Mouse (Mus musculus): ENCODE results near the gene Gm45713. TPM values are rescaled to one million over a fixed set of nuclear protein-coding genes. Genes with fewer than 3 reads are reported as not detected.

Gm45713 gene
- polyA plus RNA-seq, 1 experiment from 2014 or later: not detected

DNA sequence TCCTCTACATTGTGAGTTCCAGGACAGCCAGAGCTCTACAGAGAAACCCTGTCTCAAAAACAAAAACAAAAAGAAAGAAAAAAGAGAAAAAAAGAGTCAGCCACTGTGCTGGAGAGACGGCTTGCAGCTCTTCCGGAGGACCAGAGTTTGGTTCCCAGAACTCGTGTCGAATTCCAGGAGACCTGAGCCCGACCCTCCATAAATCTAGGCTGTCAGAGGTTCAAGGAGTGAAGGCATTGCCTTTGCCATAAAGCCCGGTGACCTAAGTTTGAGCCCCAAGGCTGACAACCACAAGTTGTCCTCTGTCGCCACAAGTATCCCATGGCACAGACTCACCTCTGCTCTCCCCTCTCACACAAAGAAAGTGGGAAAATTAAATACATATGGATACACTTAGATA, 41.9 kb downstream of the Gm45713 start:
- 0 out of 2 replicates have a peak, but pooled peaks cover 4% of the 10 kb centered on the region for H3K36me3 ChIP-seq (ENCODE audit: insufficient read depth, low read length)
- 13% methylated on average over 7 of the region's 7 CpGs for WGBS
- H3K4me1 ChIP-seq (ENCODE audit: insufficient read depth, low read length): peaks cover 31% of the 10 kb centered on the region
- peak overlapping the region; percentile 3; the same call in 1 of the 2 replicates for H3K4me3 ChIP-seq (ENCODE audit: low read length)
- no peak overlapping the region for H3K9ac ChIP-seq (replicated peaks; ENCODE audit: low read length)
- no peaks in the 10 kb centered on the region for H3K9me3 ChIP-seq (ENCODE audit: low read length)
- H3K4me2 ChIP-seq (replicated peaks; ENCODE audit: low read depth, low read length): 0 out of 2 replicates have a peak overlapping the region, but pooled peaks have one; percentile 6
- ATAC-seq (ENCODE audit: low FRiP score, low TSS enrichment): no peak; the same call in 1 of the 2 replicates
- H3K27me3 ChIP-seq (ENCODE audit: insufficient read depth, low read length): no peaks in the 10 kb centered on the region
- H3K27ac ChIP-seq (ENCODE audit: low read length): peak overlapping the region; percentile 90

DNA sequence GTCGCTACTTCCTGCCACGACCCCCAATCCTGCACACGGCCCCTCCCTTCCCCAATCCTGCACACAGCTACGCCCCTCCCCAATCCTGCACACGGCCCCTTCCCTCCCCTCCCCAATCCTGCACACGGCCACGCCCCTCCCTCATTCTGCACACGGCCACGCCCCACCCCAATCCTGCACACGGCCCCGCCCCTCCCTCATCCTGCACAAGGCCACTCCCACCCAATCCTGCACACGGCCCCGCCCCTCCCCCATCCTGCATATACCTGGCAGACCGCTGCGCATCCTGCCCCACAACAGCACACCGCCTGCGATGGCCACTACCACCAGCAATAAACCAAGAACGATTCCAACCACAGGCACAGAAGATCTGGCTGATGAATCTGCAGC, 42.5 kb downstream of the Gm45713 start:
- Histone ChIP-seq H3K4me2 (replicated peaks; ENCODE audit: low read depth, low read length) (0 out of 2 replicates have a peak overlapping the region, but pooled peaks have one; percentile 6), H3K27me3 (ENCODE audit: insufficient read depth, low read length) (no peaks in the 10 kb centered on the region), H3K36me3 (ENCODE audit: insufficient read depth, low read length) (peaks cover 8% of the 10 kb centered on the region; the same call in 1 of the 2 replicates), H3K4me1 (ENCODE audit: insufficient read depth, low read length) (peaks cover 31% of the 10 kb centered on the region), H3K9ac (replicated peaks; ENCODE audit: low read length) (no peak overlapping the region), H3K27ac (ENCODE audit: low read length) (peak overlapping the region; percentile 90), H3K4me3 (ENCODE audit: low read length) (no peak overlapping the region), H3K9me3 (ENCODE audit: low read length) (no peaks in the 10 kb centered on the region)
- ATAC-seq (ENCODE audit: low FRiP score, low TSS enrichment): no peak
- WGBS: 28% methylated on average over 13 of the region's 18 CpGs

DNA sequence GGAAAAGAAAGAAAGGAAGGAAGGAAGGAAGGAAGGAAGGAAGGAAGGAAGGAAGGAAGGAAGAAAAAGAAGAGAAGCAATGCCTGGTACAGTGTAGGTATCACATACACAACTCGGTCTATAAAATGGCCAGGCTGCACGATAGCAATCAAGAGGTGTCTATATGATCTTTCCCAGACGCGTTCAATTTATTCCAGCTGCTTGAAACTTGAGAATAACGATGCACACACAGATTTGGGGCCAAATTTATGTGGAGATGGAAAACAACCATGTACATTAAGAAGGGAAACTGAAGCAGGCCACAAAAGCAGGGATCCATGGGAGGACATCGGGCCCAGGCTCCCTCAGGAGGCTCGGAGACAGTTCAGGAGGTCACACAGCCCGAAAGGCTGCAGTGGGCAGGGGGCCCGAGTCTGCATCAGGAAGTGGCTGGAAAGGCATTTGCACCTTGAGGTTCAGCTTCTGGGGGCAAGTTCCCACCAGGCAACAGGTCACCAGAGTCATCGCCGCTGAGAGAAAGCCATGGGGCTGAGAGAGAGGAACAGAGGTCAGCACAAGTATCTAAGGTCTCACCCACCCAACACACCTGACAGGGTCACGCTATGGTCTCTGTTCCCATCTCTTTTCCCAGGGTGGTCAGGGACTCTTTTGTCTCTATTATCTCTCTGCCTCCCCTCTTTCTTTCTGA, 43.1 kb downstream of the Gm45713 start:
- 31% methylated on average over 12 of the region's 12 CpGs for WGBS
- Histone ChIP-seq H3K4me2 (replicated peaks; ENCODE audit: low read depth, low read length) (no peak overlapping the region), H3K4me3 (ENCODE audit: low read length) (no peak overlapping the region), H3K36me3 (ENCODE audit: insufficient read depth, low read length) (peaks cover 13% of the 10 kb centered on the region), H3K9ac (replicated peaks; ENCODE audit: low read length) (peak overlapping the region; percentile 2; the same call in 1 of the 2 replicates), H3K27me3 (ENCODE audit: insufficient read depth, low read length) (no peaks in the 10 kb centered on the region), H3K9me3 (ENCODE audit: low read length) (no peaks in the 10 kb centered on the region), H3K27ac (ENCODE audit: low read length) (peak overlapping the region; percentile 90), H3K4me1 (ENCODE audit: insufficient read depth, low read length) (peaks cover 31% of the 10 kb centered on the region)
- ATAC-seq (ENCODE audit: low FRiP score, low TSS enrichment): no peak

DNA sequence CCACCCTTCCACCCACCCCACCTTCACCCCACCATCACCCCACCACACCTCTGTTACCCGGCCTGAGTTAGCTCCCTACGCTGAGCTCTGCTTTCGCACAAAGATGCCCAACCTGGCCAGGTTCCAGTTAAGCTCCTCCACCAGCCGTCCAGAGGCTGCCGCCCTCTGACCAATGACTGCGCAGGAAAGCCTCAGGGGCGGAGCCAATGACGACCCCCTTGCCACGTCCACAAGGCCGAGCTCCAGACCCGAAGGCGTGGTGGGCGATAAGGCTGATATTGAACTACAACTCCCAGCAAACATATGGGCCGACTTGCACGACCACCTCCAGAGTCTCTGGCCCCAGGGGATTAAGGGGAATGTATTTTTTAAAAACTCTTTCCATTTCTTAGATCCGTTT, 44.0 kb downstream of the Gm45713 start, which contains the start of gene Rcn3:
TSS of gene Rcn3 (minus strand) at position 174 of the 400 bp plus-strand sequence.
- Histone ChIP-seq H3K9me3 (ENCODE audit: low read length) (no peaks in the 10 kb centered on the region), H3K9ac (replicated peaks; ENCODE audit: low read length) (peak within 1 kb of the TSS; percentile 85)
- WGBS: under 1% methylated on average over 16 of the region's 16 CpGs

DNA sequence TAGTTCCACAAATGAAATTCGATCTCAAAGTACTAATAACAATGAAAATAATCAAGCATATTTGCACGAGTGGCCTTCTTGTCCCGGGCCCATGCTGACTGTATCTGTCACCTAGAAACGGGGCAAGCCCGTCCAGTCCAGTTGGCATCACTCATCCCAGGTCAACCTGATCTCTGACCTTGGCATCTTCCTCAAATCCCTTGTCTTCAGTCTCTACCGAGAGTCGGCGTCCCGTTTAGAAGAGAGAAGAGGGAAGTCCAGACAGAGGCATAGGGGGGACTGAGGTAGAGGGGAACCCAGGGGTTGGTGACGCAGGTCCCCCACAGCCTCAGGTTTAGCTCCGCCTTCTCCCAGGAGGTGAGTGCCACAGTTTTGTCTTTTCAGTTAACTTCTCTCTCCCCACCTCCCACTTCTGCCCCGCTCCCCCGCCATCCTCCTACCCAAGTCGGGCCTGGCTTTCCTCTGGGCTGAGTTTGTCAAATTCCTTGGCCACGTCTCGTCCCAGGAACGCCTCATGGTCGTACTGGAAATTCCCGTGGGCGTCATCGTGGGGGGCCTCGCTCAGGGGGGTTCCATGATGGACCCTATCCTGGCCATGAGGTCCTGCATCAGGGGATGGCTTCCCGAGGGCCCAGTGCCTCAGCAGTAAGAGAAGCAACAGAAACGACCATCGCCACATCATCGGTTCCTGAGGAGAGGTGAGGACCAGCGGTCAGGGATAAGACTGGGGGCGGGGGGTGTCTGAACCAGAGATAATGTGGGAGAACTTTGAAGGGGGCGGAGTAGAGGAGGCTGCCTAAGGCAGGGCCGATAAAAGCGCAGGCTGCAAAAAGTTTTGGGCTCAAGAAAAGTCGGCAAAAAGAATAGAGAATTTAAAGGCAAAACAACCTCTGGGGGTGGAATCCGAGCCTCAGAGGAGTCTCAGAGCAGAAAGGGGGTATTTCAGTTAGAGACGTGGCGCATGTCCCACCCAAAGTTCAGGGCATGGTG, 44.7 kb downstream of the Gm45713 start:
- H3K36me3 ChIP-seq (ENCODE audit: insufficient read depth, low read length): peaks cover 30% of the 10 kb centered on the region
- H3K27me3 ChIP-seq (ENCODE audit: insufficient read depth, low read length): no peaks in the 10 kb centered on the region
- H3K9ac ChIP-seq (replicated peaks; ENCODE audit: low read length): peak overlapping the region; percentile 85
- H3K4me1 ChIP-seq (ENCODE audit: insufficient read depth, low read length): peaks cover 31% of the 10 kb centered on the region
- ATAC-seq (ENCODE audit: low FRiP score, low TSS enrichment): peak; percentile 47
- no peaks in the 10 kb centered on the region for H3K9me3 ChIP-seq (ENCODE audit: low read length)
- H3K4me2 ChIP-seq (replicated peaks; ENCODE audit: low read depth, low read length): peak overlapping the region; percentile 81
- peak overlapping the region; percentile 90 for H3K27ac ChIP-seq (ENCODE audit: low read length)
- WGBS: 6% methylated on average over 35 of the region's 35 CpGs
- H3K4me3 ChIP-seq (ENCODE audit: low read length): peak overlapping the region; percentile 67

More for the DNA sequence above, 44.0 kb downstream of the Gm45713 start, which contains the start of gene Rcn3:
- Histone ChIP-seq H3K36me3 (ENCODE audit: insufficient read depth, low read length) (peaks cover 23% of the 10 kb centered on the region), H3K27ac (ENCODE audit: low read length) (peak within 1 kb of the TSS; percentile 90), H3K4me1 (ENCODE audit: insufficient read depth, low read length) (peaks cover 31% of the 10 kb centered on the region), H3K4me2 (replicated peaks; ENCODE audit: low read depth, low read length) (peak within 1 kb of the TSS; percentile 81), H3K27me3 (ENCODE audit: insufficient read depth, low read length) (no peaks in the 10 kb centered on the region), H3K4me3 (ENCODE audit: low read length) (peak within 1 kb of the TSS; percentile 67)
- ATAC-seq (ENCODE audit: low FRiP score, low TSS enrichment): peak; percentile 91

DNA sequence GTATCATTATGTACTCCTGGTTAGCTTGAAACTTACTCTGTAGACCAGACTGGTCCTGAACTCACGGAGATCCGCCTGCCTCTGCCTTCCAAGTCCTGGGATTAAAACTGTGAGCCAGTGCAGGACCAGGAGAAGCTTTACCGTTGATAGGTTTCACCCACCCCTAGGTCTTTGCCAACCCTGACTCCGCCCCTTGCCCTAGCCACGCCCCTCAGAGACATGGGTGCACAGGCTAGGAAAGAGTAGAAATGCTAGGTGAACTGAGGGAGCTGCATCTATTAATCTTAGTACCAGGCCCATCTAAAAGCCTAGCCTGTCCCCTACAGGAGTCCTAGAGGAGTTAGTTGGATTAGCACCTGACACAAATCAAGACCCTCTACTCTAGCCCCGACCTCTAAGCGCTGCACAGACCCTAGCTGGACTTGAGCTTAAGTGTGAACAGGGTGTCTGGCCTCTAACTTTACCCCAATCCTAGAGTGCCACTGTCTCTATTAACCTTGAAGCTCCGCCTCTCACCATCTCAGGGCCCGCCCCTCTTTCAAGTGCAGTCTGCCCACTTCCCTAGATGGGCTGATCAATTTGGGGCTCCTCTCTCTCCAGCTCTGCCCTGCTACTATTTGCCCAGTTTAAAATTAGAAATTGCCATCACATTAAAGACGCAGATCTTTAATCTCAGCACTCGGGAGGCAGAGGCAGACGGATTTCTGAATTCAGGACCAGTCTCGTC, 45.6 kb downstream of the Gm45713 start:
- no peak for ATAC-seq (ENCODE audit: low FRiP score, low TSS enrichment)
- Histone ChIP-seq H3K27ac (ENCODE audit: low read length) (peak overlapping the region; percentile 90; the same call in 1 of the 2 replicates), H3K4me3 (ENCODE audit: low read length) (peak overlapping the region; percentile 67), H3K9me3 (ENCODE audit: low read length) (no peaks in the 10 kb centered on the region), H3K27me3 (ENCODE audit: insufficient read depth, low read length) (no peaks in the 10 kb centered on the region), H3K4me2 (replicated peaks; ENCODE audit: low read depth, low read length) (peak overlapping the region; percentile 81), H3K9ac (replicated peaks; ENCODE audit: low read length) (peak overlapping the region; percentile 85), H3K4me1 (ENCODE audit: insufficient read depth, low read length) (peaks cover 31% of the 10 kb centered on the region), H3K36me3 (ENCODE audit: insufficient read depth, low read length) (peaks cover 39% of the 10 kb centered on the region)
- 76% methylated on average over 13 of the region's 13 CpGs for WGBS

DNA sequence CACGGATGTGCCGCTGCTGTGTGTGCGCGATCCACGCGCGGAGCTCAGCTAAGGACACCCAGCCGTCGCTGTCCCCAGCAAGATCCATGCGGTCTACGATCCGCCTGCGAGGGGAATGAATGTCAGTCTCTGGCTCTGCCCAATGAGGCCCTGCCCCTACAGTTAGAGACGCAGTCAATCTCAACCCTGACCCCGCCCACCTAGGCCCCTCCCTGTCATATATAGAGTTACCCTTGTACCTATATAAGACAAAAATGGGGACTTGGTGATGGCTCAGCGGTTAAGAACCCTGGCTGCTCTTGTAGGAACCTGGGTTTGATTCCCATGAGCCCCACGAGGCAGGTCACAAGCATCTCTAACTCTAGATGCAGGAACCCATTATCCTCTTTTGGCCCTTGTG, 47.4 kb downstream of the Gm45713 start:
- no peaks in the 10 kb centered on the region for H3K9me3 ChIP-seq (ENCODE audit: low read length)
- H3K36me3 ChIP-seq (ENCODE audit: insufficient read depth, low read length): peaks cover 55% of the 10 kb centered on the region
- H3K27me3 ChIP-seq (ENCODE audit: insufficient read depth, low read length): no peaks in the 10 kb centered on the region
- ATAC-seq (ENCODE audit: low FRiP score, low TSS enrichment): no peak
- 90% methylated on average over 17 of the region's 17 CpGs for WGBS
- peaks cover 16% of the 10 kb centered on the region for H3K4me1 ChIP-seq (ENCODE audit: insufficient read depth, low read length)
- no peak overlapping the region for H3K4me3 ChIP-seq (ENCODE audit: low read length)
- H3K27ac ChIP-seq (ENCODE audit: low read length): no peak overlapping the region
- no peak overlapping the region for H3K9ac ChIP-seq (replicated peaks; ENCODE audit: low read length)
- no peak overlapping the region for H3K4me2 ChIP-seq (replicated peaks; ENCODE audit: low read depth, low read length)

DNA sequence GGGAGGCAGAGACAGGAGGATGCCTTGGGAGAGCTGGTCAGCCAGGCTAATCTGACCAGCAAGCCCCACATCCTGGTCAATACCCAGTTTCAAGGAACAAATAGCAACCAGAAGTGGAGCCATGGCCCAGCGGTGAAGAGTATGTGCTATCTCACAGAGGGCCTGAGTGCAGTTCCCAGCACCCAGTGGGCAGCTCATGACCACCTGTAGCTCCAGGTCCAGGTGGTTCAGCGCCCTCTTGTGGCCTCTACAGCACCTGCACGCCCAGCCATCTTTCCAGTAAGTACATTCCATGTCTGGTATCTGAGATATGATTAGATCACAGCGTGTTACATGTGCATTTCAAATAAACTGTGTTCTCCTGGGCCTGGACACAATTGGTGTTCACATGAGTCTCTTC, 49.9 kb downstream of the Gm45713 start:
- Histone ChIP-seq H3K36me3 (ENCODE audit: insufficient read depth, low read length) (peaks cover 69% of the 10 kb centered on the region), H3K4me3 (ENCODE audit: low read length) (no peak overlapping the region), H3K9me3 (ENCODE audit: low read length) (no peaks in the 10 kb centered on the region), H3K27ac (ENCODE audit: low read length) (no peak overlapping the region), H3K4me2 (replicated peaks; ENCODE audit: low read depth, low read length) (no peak overlapping the region), H3K27me3 (ENCODE audit: insufficient read depth, low read length) (no peaks in the 10 kb centered on the region), H3K9ac (replicated peaks; ENCODE audit: low read length) (no peak overlapping the region), H3K4me1 (ENCODE audit: insufficient read depth, low read length) (peaks cover 12% of the 10 kb centered on the region)
- WGBS: 82% methylated on average over 4 of the region's 4 CpGs
- ATAC-seq (ENCODE audit: low FRiP score, low TSS enrichment): no peak

DNA sequence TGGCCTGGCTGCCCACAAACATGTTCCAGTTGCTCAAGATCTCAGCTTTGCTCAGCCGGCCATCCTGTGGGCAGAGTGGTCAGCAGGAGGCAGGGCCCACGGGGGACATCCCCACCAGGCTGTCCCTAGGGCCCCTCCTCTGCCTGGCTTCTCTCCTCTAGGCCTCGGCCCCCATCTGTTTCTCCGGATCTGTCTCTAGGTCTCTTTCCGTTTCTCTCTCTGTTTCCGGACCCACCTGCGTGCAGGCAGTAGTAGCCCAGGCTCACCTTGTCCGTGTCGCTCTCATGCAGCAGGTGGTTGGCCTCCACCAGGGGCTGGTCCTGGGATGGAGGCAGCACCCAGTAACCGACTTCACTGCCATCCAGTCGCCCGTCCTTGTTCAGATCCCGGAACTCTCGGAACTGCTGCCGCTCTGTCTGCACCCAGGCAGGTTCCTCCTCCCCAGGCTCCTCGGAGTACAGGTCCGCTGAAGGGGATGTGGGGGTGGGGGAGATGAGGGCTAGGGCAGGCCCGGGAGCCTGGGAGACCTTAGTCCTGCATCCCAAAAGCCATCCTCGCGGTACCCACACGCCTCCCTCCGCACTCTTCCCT, 52.6 kb downstream of the Gm45713 start:
- no peaks in the 10 kb centered on the region for H3K9me3 ChIP-seq (ENCODE audit: low read length)
- peak overlapping the region; percentile 22; the same call in 1 of the 2 replicates for H3K9ac ChIP-seq (replicated peaks; ENCODE audit: low read length)
- H3K27me3 ChIP-seq (ENCODE audit: insufficient read depth, low read length): no peaks in the 10 kb centered on the region
- no peak overlapping the region for H3K4me3 ChIP-seq (ENCODE audit: low read length)
- ATAC-seq (ENCODE audit: low FRiP score, low TSS enrichment): no peak
- 80% methylated on average over 22 of the region's 22 CpGs for WGBS
- no peak overlapping the region for H3K4me2 ChIP-seq (replicated peaks; ENCODE audit: low read depth, low read length)
- peaks cover 8% of the 10 kb centered on the region; the same call in 1 of the 2 replicates for H3K4me1 ChIP-seq (ENCODE audit: insufficient read depth, low read length)
- no peak overlapping the region for H3K27ac ChIP-seq (ENCODE audit: low read length)
- peaks cover 61% of the 10 kb centered on the region for H3K36me3 ChIP-seq (ENCODE audit: insufficient read depth, low read length)
